Mouse (Mus musculus) adrenal gland, postnatal 4 days (tissue): ENCODE measurements around the gene Timp4. TPM values are rescaled to one million over a fixed set of nuclear protein-coding genes. Genes with fewer than 3 reads are reported as not detected.
"Not testable (repeated sequence)": the region's sequence is repeated elsewhere in the genome, so short reads cannot be mapped to it uniquely, and the experiment has no call there.

Source experiments
- DNase-seq, 2 experiments: peaks; one replicate each; pipeline ENCODE4 v3.0.0; 2021 to 2022; ENCODE audit warnings: low spot score in 2 of 2, mixed read lengths in 2 of 2
- total RNA-seq, 2 experiments: library from RNA; stranded (reverse); gene quantifications; 2 replicates each; pipeline ENCODE4 v1.2.3; 2021

Gene Timp4
- total RNA-seq, 2 experiments from 2014 or later = 1.1 to 1.9 TPM

DNA sequence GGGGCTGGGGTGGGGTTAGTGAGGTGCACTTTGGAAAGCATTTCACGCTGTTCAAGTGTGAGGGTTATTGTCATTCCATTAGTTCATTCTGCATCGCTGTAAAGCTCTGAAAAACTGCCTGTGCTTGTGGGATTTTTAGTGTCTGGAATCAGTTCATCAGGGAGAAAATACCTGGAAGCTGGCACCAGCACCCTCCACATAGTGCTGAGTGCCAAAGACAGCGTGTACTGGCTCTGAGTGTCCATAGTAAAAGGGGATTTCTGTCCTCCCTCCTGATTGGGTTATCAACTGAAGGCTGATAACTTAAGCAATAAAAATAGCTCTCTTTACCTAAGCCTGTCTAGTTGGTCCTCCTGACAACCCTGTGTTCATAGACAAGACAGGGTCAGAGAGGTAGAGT lies 8.5 kb upstream of the Timp4 start:
- no peak for DNase-seq

DNA sequence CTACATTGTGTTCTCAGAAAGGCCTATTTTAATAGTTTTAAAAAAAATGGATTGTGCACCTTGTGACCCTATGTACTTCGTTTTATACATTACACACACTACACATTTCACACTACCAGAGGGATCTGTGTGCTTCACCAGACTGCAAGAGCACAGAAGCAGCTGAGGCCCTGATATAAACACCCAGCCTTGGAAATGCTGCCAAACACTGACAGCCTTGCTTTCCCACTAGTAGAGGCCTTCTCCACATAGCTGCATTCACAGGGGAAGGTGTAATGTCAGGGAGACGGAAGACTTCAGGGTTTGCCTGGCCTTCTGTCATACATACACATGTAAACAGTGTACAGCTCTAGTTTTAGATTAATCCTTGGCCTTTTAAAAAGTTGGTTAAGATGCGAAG lies 3.2 kb upstream of the Timp4 start:
- DNase-seq = no peak

- DNase-seq = no peak
Observed at GRCm38 (mm10) chr6:115251531-115251985, 447 bp downstream of the Timp4 start.

- no peak for DNase-seq
Observed at GRCm38 (mm10) chr6:115245500-115246058, 6.4 kb downstream of the Timp4 start.

- DNase-seq = no peak
Observed at GRCm38 (mm10) chr6:115244222-115244621, 7.8 kb downstream of the Timp4 start.

GRCm38 (mm10) chr6:115241939-115242338 lies 10.1 kb downstream of the Timp4 start:
- no peak for DNase-seq

DNA sequence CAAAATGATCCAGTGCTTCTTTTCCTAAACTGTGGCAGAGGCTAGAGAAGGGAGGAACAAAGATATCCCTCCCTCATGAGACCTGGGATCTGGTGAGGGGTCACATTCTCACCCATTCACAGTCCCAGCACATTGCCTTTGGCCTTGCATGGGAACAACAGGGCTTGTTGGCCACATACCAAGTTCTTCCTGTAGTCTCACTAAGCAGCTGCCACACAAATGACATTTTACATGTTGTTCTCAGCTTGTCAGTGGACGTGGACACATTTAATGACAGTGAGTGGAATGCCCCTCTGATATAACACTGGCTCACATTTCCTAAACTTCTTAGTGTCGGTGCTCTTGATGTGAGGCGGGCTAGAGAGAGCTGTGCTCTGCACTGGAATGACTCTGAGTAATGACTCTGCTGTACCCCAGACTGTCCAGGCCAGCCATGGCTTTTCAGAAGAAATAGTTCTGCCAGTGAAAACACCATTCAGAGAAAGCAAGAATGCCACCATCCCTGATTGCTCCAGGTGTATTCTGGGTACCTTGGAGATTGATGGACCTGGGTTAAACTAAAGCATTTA lies 10.8 kb downstream of the Timp4 start:
- DNase-seq = no peak

DNA sequence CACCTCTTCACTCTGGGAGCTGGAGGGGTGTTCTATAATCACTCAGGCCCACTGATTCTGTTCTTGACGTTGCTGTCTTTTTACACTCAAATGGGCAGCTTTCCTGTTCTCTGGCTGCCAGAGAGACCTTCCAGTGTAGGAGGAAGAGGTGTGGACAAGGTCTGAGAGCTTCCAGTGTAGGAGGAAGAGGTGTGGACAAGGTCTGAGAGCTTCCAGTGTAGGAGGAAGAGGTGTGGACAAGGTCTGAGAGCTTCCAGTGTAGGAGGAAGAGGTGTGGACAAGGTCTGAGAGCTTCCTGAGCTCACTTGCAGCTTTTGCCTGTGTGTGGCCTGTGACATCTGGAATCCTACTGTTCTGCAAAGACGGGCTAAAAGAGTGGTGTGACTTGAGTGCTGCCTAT lies 11.6 kb downstream of the Timp4 start:
- DNase-seq = not testable (repeated sequence)

DNA sequence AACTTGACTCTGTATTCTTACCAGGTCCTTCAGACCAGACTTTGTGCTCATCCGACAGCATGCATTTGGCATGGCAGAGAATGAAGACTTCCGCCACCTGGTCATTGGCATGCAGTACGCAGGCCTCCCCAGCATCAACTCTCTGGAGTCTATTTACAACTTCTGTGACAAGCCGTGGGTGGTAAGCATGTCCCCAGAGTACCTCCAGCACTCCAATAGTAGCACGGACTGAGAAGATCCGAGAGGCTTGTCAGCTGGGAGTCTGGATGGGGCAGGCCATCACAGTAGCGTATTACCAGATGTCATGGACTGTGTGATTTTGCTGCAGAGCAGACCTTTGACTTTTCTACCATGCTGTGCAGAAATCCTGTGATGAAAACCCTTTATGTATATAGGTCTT lies 12.7 kb downstream of the Timp4 start:
- DNase-seq = no peak

DNA sequence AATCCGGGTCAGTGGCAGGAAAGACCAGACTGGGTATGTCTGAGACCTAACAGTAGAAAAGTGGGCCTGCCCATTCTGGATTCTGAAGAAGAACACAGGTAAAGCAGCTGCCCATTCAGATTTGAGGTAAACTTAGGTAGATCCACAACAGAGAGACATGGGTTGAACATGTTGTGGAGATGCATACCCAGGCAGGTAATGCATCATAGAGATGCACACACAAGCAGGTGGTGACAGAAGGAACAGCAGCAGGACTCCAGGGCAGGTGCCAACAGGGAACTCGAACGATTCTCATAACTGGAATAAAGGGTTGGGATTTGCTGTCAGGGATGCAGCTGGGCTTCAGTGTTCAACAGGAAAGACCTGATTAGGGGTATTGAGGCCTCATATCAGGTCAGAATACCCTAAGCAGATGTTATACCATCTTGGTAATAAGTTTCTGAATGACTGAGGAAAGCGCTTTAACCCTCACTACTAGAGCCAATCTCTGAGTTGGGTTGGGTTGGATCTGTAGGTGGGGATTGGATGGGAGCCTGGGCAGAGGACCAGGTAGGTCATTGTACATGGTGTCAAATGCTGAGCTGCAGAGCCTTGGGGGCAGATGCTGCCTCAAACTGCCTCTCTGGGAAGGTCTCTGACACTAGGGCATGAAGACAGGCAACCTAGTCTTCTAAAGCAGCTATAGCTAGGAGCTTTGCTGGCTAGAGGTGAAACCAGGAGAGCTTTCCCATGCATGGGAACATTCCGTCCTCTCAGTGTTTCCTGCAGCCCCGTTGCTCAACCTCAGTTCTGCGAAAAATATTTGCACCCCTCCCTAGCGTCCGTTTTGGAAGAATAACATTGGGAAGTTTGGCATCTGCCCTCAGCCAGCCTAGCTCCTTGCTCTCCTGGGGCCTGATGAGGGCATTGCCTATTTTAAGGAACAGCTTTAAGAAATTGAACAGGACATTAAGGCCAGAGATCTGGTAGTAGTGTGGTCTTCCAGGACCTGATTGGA lies 13.7 kb downstream of the Timp4 start:
- no peak for DNase-seq

- DNase-seq = no peak
Observed at GRCm38 (mm10) chr6:115232562-115232961, 19.4 kb downstream of the Timp4 start.

GRCm38 (mm10) chr6:115231836-115232235 lies 20.2 kb downstream of the Timp4 start:
- DNase-seq = no peak

- no peak for DNase-seq
Observed at GRCm38 (mm10) chr6:115230557-115230956, 21.4 kb downstream of the Timp4 start.

GRCm38 (mm10) chr6:115227529-115227928 lies 24.5 kb downstream of the Timp4 start:
- peak; percentile 28 to 58 for DNase-seq

DNA sequence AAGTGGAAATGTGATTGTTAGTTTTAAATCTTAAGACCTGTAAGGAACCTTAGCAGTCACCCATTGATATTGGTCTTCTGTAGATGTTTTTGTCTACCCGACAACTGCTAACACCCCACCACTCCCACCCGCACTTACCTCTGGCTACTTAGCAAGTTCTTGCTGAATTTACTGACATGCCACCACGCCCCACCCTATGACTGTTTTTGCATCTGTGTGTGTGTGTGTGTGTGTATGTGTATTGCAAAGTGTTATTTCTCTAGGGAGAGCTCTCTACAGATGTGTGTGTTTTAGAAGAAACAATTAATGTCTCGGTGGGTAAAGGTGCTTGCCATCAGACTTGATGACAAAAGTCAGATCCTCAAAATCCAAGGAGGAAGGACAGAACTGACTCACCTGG lies 25.0 kb downstream of the Timp4 start, which contains the start of gene Gm17482:
TSS of gene Gm17482 (plus strand) at position 301 of the 400 bp plus-strand sequence.
- DNase-seq = no peak

DNA sequence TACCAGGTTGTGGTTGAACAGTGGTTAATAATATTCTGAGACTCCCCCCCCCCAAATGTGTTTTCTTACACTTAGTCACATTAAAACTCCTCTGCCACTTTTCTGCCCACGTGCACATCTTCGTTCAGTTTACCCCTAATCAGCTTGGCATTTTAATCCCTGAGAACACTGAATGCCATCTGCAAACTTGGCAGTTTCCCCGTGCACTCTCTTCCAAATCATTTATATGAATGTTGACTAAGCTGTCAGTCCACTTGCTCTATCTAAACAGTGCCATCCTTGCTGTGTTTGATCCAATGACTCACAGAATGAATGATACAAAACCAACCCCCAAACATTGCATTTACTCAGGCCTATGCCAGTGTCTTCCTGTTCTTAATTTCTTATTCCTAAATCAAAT lies 26.5 kb downstream of the Timp4 start:
- no peak for DNase-seq

- no peak for DNase-seq
Observed at GRCm38 (mm10) chr6:115221215-115221641, 30.8 kb downstream of the Timp4 start.

DNA sequence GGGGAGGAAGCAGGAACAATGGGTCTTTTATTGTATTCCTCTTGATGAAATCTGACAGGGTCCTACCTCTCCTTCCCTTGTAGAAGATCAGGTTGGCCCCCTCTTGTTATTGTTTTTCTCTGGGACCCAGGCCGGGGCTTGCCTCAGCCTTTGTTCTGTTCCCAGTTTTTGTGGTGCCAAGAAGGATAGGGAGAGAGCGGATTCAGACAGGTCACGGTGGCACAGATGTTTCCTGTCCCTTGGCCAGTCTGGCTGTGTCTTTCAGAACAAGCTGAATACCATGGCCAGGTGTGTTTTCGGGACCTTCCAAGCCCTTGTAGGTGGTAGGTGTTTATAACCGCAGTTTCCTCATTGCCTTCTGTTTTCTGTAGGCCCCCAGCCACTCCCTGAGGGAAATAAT lies 38.9 kb downstream of the Timp4 start:
- DNase-seq = no peak

DNA sequence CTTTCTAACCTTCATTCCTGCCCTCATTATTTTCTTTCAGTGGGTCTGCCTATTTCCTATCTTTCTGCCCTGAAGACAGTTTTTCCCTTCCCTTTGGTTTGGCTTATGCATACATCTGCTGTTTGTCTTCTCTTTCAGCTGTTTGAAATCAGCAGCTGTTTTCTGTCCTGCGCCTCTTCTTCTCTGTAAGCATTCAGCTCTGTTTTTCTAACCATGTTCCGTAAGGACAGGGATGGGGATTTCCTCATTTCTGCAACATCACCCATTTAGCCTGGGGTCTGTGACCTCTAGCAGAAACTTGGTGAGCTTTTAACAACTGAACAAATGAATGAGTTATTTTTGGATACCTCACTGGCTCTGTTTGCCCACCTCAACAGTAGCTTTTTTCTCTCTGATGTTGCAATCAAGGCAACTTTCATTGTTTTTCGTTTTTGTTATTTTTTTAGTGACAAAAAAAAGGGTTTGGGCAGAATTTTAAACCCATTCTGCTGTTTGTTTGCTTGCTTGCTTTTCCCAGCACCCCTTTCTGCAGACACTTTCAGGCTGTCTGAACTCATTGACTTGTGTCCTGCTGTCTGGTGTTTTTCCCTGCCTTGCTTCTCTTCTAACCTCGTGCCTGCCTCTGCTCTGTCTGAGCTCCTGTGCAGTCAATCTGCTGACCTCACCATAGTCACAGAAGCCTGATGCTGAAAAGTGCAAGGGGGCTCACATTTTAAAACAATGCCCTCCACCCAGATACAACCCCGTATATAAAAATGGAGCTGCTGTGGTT lies 39.7 kb downstream of the Timp4 start:
- no peak for DNase-seq

GRCm38 (mm10) chr6:115210820-115211219 lies 41.2 kb downstream of the Timp4 start:
- DNase-seq = no peak

DNA sequence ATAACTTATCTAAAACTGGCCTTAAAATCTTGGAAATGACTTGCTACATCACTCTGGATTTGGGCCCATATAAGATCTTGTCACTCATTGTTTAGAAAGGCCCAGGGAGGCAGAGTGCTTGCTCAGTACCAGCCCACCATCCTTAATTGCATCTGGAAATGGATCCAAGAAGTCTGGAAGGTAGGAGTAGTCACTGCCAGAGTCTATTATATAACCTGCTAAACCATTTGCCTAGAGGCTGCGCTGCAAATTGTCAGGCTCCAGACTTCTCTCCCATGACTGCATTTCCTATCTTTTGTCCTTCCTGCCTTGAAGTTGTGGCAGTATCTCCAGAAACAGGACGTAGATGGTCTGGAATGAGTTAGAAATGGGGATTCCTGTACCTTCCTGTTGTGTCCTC lies 41.8 kb downstream of the Timp4 start:
- no peak for DNase-seq
